Mouse (Mus musculus) megakaryocyte, embryonic 14.5 days (primary cell): ENCODE measurements around the gene Obsl1. TPM values are rescaled to one million over a fixed set of nuclear protein-coding genes. Genes with fewer than 3 reads are reported as not detected.
A peak's percentile ranks its signal among the peaks of the same experiment; 100 is the strongest.

Source experiments
- H3K27me3 ChIP-seq: replicated peaks from 2 replicates; pipeline ENCODE3; 2012; ENCODE audit warnings: inconsistent platforms
- H3K36me3 ChIP-seq: replicated peaks from 2 replicates; pipeline ENCODE3; 2012; ENCODE audit warnings: low read length, inconsistent platforms, mixed read lengths
- H3K4me1 ChIP-seq: 2 replicates; pipeline ENCODE4 v1.6.1; 2012; ENCODE audit warnings: inconsistent platforms
- H3K4me3 ChIP-seq: replicated peaks from 2 replicates; pipeline ENCODE3; 2012; ENCODE audit warnings: moderate library complexity, mild to moderate bottlenecking, inconsistent platforms
- H3K9me3 ChIP-seq: 2 replicates; pipeline ENCODE4 v1.6.1; 2012; ENCODE audit warnings: inconsistent platforms
- FLI1 ChIP-seq: IDR thresholded peaks from 2 replicates; pipeline ENCODE4 v1.6.1; 2012; ENCODE audit warnings: low read length, inconsistent platforms, mixed read lengths
- GATA1 ChIP-seq: IDR thresholded peaks from 3 replicates; pipeline ENCODE4 v1.6.1; 2012; ENCODE audit warnings: mixed read lengths, low read length, inconsistent platforms, borderline replicate concordance
- polyA plus RNA-seq: library from polyadenylated mRNA; stranded (reverse); fragments of >175 nt; gene quantifications from 2 replicates; pipeline ENCODE4 v1.2.3, GENCODE M21; 2012; ENCODE audit warnings: low replicate concordance; ENCODE audit not compliant: insufficient read depth

Gene Obsl1
- polyA plus RNA-seq = 8.6 and 12.9 TPM in 2 replicates

DNA sequence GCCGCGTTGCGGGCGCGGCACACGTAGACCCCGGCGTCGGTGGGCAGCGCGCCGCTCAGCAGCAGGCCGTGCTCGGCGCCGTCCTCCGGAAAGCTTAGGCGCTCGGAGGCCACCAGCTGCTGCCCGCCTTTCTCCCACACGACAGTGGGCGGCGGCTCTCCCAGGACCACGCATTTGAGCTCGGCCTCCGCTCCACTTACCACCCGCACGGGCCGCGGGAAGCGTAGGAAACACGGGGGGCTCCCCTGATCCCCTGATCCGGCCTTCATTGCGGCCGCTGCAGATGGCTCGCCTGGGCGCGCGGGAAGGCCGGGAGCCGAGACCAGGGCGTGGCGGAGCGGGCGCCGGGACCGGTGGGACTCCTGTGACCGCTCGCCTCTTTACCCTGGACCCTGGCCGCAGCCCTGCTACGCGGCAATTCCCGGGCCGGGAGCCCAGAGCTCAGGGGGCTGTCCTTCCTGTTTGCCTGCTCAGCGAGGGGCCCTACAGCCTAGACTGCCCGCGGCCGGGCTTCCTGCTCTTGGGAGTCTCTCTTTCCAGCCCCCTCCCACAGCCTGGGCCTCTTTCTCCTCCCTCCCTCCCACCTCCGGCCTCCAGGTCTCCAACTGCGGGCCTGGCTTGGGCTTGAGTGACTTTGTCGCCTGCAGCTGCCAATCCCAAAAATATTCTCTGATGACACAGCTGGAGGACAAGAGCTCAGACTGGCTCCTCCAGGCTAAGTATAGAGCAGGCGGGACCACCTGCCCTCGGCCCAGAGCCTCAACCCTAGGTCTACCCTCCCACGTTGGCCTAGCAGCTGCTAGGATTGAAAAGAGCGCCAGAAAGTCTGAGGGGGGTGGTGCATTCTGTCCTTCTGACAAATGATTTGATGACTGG lies at the start of gene Obsl1:
Obsl1 (minus strand) TSS at position 497 of the 876 bp plus-strand sequence.
- Histone ChIP-seq H3K36me3 (peaks cover 12% of the 10 kb centered on the region), H3K4me3 (peak within 1 kb of the TSS; percentile 93), H3K4me1 (peaks cover 18% of the 10 kb centered on the region), H3K9me3 (no peaks in the 10 kb centered on the region), H3K27me3 (peaks cover 86% of the 10 kb centered on the region)
- no peak for TF ChIP-seq FLI1
- no peak for TF ChIP-seq GATA1

DNA sequence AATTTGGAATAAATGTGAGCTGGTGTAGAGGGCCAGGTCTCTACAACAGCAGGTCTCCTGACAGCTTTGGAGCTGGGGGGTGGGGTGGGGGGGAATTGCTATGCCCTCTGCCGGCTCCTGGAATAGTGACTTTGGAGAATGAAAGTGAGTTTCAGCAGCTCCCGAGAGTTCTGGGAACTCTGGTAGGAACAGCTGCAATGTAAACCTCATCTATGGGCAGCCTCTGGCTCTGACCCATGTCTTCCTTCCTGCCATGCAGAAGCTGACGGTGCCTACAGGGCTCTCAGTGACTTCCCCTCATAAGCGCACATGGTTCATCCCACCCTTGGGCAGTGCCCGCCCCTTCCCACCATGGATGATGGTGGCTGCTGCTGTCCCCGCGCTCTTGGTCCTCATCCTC lies 49.4 kb upstream of the Obsl1 start:
- Histone ChIP-seq H3K9me3 (no peaks in the 10 kb centered on the region), H3K4me3 (peak overlapping the region; percentile 3), H3K27me3 (peaks cover 91% of the 10 kb centered on the region), H3K36me3 (no peaks in the 10 kb centered on the region), H3K4me1 (peaks cover 50% of the 10 kb centered on the region)
- TF ChIP-seq GATA1 (no peak), FLI1 (no peak)

DNA sequence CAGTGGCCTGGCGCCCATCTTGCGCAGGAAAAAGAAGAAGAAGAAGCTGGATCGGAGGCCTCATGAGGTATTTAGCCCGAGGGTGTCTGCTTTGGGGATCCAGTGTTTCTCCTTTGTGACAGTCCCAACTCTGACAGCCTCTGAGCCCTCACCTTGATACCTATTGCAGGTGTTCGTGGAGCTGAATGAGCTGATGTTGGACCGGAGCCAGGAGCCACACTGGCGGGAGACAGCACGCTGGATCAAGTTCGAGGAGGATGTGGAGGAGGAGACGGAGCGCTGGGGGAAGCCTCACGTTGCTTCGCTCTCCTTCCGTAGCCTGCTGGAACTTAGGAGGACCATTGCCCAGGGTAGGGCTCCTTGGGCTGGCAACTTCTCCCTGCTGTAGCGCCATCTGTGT lies 44.3 kb upstream of the Obsl1 start:
- no peaks in the 10 kb centered on the region for H3K9me3 ChIP-seq
- peaks cover 33% of the 10 kb centered on the region for H3K4me1 ChIP-seq
- H3K36me3 ChIP-seq = no peaks in the 10 kb centered on the region
- no peak overlapping the region for H3K4me3 ChIP-seq
- TF ChIP-seq GATA1 (no peak), FLI1 (no peak)
- peaks cover 97% of the 10 kb centered on the region for H3K27me3 ChIP-seq

DNA sequence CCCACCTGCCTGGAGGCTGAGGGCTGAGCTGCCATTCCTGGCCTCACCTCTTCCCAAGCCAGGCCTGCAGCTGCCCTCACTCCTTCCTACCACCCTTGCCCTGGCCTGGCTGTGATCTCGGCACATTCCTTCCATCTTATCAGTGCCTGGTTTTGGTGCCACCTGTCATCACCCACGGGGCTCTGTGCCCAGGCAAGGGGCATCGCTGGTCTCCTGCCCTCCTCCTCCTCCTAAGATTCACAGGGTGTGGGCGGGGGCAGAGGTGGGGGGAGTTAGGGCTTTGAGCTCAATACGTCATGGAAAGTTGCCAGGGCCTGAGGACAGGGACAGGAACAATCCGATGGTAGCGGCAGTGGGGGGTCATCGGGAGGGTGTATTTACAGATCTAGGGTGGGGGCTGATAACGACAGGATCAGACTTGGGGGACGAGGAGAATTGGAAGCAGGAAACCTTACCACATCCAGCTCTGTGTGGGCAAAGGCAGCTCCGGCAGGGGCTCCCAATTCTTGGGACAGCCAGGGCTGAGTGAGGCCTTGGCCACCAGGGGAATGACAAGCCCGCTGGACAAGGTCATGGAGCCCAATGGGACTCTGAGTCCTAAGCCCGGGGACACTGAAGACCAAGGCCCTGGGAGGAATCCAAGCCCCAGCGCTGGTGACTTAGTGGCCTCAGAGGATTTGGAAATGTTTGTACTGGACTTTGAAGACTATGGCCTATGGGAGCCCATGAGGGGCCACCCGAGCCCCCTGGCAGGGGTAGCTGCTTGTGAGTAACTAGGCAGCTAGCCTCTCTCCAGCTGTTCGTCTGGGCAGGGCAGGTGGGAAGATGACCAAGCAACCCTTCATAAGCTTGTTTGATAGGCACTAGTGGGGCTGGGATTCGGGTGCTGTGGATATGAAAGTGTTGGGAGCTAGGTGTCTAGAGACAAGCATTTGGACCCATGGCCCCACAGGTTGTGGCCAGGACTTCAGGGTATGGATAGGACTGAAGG lies 43.3 kb upstream of the Obsl1 start:
- no peaks in the 10 kb centered on the region for H3K36me3 ChIP-seq
- H3K9me3 ChIP-seq = no peaks in the 10 kb centered on the region
- H3K27me3 ChIP-seq = peaks cover 97% of the 10 kb centered on the region
- H3K4me1 ChIP-seq = peaks cover 24% of the 10 kb centered on the region
- no peak overlapping the region for H3K4me3 ChIP-seq
- TF ChIP-seq FLI1 (no peak), GATA1 (no peak)

DNA sequence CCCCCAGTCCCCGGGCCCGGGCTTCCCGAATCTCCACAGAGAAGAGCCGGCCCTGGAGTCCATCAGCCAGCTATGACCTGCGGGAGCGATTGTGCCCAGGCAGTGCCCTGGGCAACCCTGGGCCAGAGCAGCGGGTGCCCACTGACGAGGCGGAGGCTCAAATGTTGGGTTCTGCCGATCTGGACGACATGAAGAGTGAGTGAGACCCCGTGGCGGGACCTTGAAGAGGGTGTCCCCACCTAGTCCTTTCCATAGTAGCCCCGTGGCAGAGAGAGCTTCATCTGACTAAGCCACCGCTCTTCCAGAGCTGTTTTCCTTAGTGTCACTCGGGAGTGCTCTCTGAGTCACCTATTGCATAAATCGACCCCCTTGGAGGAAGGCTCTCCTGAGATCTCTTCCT lies 42.6 kb upstream of the Obsl1 start:
- TF ChIP-seq FLI1 (no peak), GATA1 (no peak)
- peaks cover 24% of the 10 kb centered on the region for H3K4me1 ChIP-seq
- H3K27me3 ChIP-seq = peaks cover 96% of the 10 kb centered on the region

DNA sequence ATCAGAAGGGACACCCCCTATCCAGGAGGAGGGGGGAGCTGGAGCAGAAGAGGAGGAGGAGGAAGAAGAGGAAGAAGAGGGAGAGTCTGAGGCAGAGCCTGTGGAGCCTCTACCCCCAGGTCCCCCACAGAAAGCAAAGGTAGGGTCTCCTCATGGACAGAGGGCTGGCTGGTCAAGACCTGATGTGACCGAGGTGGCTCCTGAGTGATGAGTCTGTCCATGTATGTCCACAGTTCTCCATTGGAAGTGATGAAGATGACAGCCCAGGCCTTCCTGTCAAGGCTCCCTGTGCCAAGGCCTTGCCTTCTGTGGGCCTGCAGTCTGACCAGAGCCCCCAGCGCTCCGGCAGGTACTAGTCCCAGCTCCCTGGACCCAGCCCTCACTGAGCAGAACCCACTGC lies 41.8 kb upstream of the Obsl1 start:
- H3K36me3 ChIP-seq = no peaks in the 10 kb centered on the region
- H3K4me3 ChIP-seq = no peak overlapping the region
- TF ChIP-seq FLI1 (no peak), GATA1 (no peak)
- H3K4me1 ChIP-seq = peaks cover 24% of the 10 kb centered on the region
- no peaks in the 10 kb centered on the region for H3K9me3 ChIP-seq
- peaks cover 98% of the 10 kb centered on the region for H3K27me3 ChIP-seq

More for the DNA sequence above, 42.6 kb upstream of the Obsl1 start:
- Histone ChIP-seq H3K9me3 (no peaks in the 10 kb centered on the region), H3K36me3 (no peaks in the 10 kb centered on the region), H3K4me3 (no peak overlapping the region)

DNA sequence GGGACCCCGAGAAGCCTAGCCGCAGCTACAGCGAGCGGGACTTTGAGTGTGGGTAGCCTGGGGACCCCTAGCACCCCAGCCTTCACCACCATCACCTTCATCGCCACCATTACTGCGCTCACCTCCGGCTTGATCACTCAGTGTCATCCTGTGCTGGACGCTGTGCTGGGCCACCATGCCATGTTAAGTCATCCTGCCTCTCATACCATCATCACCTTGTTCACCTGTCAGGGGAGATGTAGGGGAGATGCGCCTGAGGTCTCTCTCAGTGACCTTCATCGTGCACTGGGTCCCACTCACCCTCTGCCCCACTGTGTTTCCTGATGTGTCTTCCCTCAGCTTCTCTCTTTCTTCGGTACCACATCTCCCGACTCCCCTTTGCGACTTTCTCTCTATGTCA lies 41.1 kb upstream of the Obsl1 start:
- Histone ChIP-seq H3K36me3 (no peaks in the 10 kb centered on the region), H3K9me3 (no peaks in the 10 kb centered on the region), H3K27me3 (peaks cover 93% of the 10 kb centered on the region), H3K4me1 (peaks cover 17% of the 10 kb centered on the region), H3K4me3 (peak overlapping the region; percentile 29)
- TF ChIP-seq GATA1 = no peak
- TF ChIP-seq FLI1 = no peak

DNA sequence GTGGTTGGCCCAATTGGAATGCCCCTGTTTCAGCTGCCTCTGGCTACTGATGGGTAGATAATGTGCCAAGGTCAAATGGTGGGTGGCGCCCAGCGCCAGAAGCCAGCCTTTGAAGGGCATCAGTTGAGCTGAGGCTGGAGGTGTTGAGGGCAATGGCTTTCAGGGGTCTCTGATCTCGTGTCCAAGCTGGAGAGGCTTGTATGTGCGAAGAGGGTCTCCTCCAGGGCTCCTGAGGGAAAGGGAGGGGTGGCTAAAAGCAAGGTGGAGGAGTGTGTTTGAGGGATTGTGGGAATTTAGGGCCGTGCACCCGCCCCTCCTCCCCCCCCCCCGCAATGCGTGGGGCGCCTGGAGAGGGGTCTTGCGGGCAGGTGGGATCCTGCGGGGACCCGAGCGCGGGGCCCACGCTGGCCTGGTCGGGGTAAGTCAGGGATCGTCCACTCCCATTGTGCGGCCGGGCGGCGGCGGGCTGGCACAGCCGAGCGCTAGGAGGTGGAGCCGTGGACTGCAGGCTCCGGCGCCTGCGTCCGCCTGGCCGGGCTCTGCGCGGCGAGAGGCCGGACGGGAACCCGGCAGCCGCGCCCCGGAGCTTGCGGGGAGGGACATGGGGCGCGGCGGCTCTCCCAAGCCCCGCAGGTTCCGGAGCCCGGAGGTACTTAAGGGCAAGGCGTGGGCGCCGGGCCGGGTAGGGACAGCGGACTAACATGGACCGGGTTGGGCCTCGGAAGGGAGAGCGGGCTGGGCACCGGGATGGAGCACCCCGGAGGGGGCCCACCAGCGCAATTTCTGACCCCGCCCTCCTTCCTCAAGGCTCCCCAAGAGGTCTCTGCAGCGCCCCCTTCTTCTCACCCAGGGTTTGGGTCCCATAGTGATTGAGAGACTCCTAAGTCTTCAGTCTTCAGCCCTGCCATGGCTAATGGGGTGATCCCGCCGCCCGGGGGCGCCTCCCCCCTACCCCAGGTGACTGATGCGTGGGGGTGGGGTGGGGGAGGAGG lies 40.0 kb upstream of the Obsl1 start, which contains the start of gene Slc4a3:
Slc4a3 (plus strand) TSS at position 302 of the 992 bp plus-strand sequence.
- TF ChIP-seq FLI1 = no peak
- no peak for TF ChIP-seq GATA1
- H3K27me3 ChIP-seq = peaks cover 92% of the 10 kb centered on the region
- H3K9me3 ChIP-seq = no peaks in the 10 kb centered on the region
- peaks cover 9% of the 10 kb centered on the region for H3K4me1 ChIP-seq
- peak within 1 kb of the TSS; percentile 88 for H3K4me3 ChIP-seq
- no peaks in the 10 kb centered on the region for H3K36me3 ChIP-seq

DNA sequence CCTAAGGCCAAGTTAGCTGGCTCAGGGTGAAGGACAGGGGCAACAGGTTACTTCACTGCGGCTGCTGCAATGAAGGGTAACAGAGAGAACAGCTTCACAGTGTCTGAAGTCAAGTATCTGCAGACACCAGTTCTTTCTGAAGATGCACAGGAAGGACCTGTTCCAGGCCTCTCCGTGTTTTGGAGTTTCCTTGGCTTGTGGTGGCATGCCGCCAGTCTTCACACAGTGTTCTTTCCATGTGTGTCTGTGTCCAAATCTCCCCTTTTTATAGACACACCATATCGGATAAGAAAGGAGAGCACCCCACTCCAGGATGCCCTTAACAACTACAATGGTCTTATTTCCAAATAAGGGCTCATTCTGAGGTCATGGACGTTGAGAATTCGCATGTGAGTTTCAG lies 38.1 kb upstream of the Obsl1 start:
- Histone ChIP-seq H3K27me3 (peaks cover 80% of the 10 kb centered on the region), H3K9me3 (no peaks in the 10 kb centered on the region), H3K36me3 (no peaks in the 10 kb centered on the region), H3K4me1 (peaks cover 9% of the 10 kb centered on the region), H3K4me3 (no peak overlapping the region)
- TF ChIP-seq FLI1 = no peak
- TF ChIP-seq GATA1 = no peak
